14 mouse cellular contexts compared by ENCODE assay signal in genomic region chr13:34193384-34193783, GRCm38 (mm10). TPM values are rescaled to one million over a fixed set of nuclear protein-coding genes. Genes with fewer than 3 reads are reported as not detected.
A peak's percentile ranks its signal among the peaks of the same experiment; 100 is the strongest.
DNase-seq lines count a peak whose midpoint lies in the region; ATAC-seq lines count a peak whose summit lies in the region.
"Had no signal": no experiment of that assay in that cellular context is flagged by ENCODE, and none has a peak within 500 bp of the region (broad histone marks: within the 10 kb centered on the region; RNA-seq: fewer than 3 reads in every experiment).

No protein-coding gene starts in this region.

- H3K4me1 ChIP-seq in neural tube, embryonic 11.5 days (ENCODE audit: control insufficient read depth, insufficient read depth, low read length), result no peaks in the 10 kb centered on the region; the same call in 1 of the 2 replicates
- peaks cover 15% of the 10 kb centered on the region for H3K4me1 ChIP-seq in forebrain, embryonic 13.5 days
- peaks cover 4% of the 10 kb centered on the region; the same call in 1 of the 2 replicates for H3K4me1 ChIP-seq in stomach, embryonic 15.5 days
- peaks cover 4% of the 10 kb centered on the region; the same call in 1 of the 2 replicates for H3K4me1 ChIP-seq in kidney, embryonic 15.5 days

- H3K27ac ChIP-seq in neural tube, embryonic 11.5 days (ENCODE audit: low read depth, low read length), result no peak overlapping the region
- peak overlapping the region; percentile 26; the same call in 1 of the 2 replicates for H3K27ac ChIP-seq in forebrain, embryonic 13.5 days
- H3K27ac ChIP-seq in stomach, embryonic 15.5 days, result no peak overlapping the region; the same call in 1 of the 2 replicates
- H3K27ac ChIP-seq in kidney, embryonic 15.5 days, result no peak overlapping the region
- H3K27ac ChIP-seq: kidney, postnatal 0 days; macrophage had no signal

- 57% methylated on average over 8 of the region's 8 CpGs for WGBS in neural tube, embryonic 11.5 days
- 36% methylated on average over 8 of the region's 8 CpGs for WGBS in forebrain, embryonic 13.5 days
- 65% methylated on average over 8 of the region's 8 CpGs for WGBS in stomach, embryonic 15.5 days
- WGBS in kidney, embryonic 15.5 days, result 71% methylated on average over 8 of the region's 8 CpGs

- no peaks in the 10 kb centered on the region for H3K27me3 ChIP-seq in neural tube, embryonic 11.5 days (ENCODE audit: control insufficient read depth, insufficient read depth, low read length)
- no peaks in the 10 kb centered on the region for H3K27me3 ChIP-seq in forebrain, embryonic 13.5 days
- no peaks in the 10 kb centered on the region for H3K27me3 ChIP-seq in stomach, embryonic 15.5 days (replicated peaks)
- no peaks in the 10 kb centered on the region for H3K27me3 ChIP-seq in kidney, embryonic 15.5 days

- DNase-seq in neural tube, embryonic 11.5 days (ENCODE audit: low spot score), result peak; percentile 27
- DNase-seq in neural tube, embryonic 10.5 days (ENCODE audit: extremely low spot score, low spot score), result no peak
- DNase-seq in adrenal gland, postnatal 25 days, result no peak
- DNase-seq in spleen, adult 18-20 months, result no peak
- DNase-seq: cerebellum, adult 9-10 months; thymus, postnatal 36 days had no signal

- H3K9me3 ChIP-seq in neural tube, embryonic 11.5 days (ENCODE audit: control insufficient read depth, low read length), result no peaks in the 10 kb centered on the region
- no peaks in the 10 kb centered on the region for H3K9me3 ChIP-seq in forebrain, embryonic 13.5 days (replicated peaks)
- no peaks in the 10 kb centered on the region for H3K9me3 ChIP-seq in stomach, embryonic 15.5 days
- no peaks in the 10 kb centered on the region for H3K9me3 ChIP-seq in kidney, embryonic 15.5 days (replicated peaks)

- peaks cover 2% of the 10 kb centered on the region; the same call in 1 of the 2 replicates for H3K36me3 ChIP-seq in neural tube, embryonic 11.5 days (ENCODE audit: control insufficient read depth, insufficient read depth, low read length)
- H3K36me3 ChIP-seq in forebrain, embryonic 13.5 days (ENCODE audit: poor library complexity, severe bottlenecking), result peaks cover 61% of the 10 kb centered on the region
- H3K36me3 ChIP-seq in stomach, embryonic 15.5 days, result no peaks in the 10 kb centered on the region; the same call in 1 of the 2 replicates
- peaks cover 4% of the 10 kb centered on the region; the same call in 1 of the 2 replicates for H3K36me3 ChIP-seq in kidney, embryonic 15.5 days

- ATAC-seq in neural tube, embryonic 11.5 days (ENCODE audit: insufficient read depth, low FRiP score, low TSS enrichment), result peak; percentile 54
- 0 out of 2 replicates have a peak, but pooled peaks have one; percentile 26 for ATAC-seq in forebrain, embryonic 13.5 days
- peak; percentile 69 for ATAC-seq in megakaryocyte, adult 5-6 weeks (ENCODE audit: poor library complexity, severe bottlenecking)
- peak; percentile 18; the same call in 1 of the 2 replicates for ATAC-seq in stomach, embryonic 15.5 days (ENCODE audit: insufficient read depth, low FRiP score, low read depth)
- no peak for ATAC-seq in kidney, embryonic 15.5 days (replicated peaks; ENCODE audit: low FRiP score)

- no peak overlapping the region for H3K4me3 ChIP-seq in neural tube, embryonic 11.5 days (ENCODE audit: low read depth, low read length)
- H3K4me3 ChIP-seq in forebrain, embryonic 13.5 days, result no peak overlapping the region
- no peak overlapping the region for H3K4me3 ChIP-seq in stomach, embryonic 15.5 days (replicated peaks)
- no peak overlapping the region for H3K4me3 ChIP-seq in kidney, embryonic 15.5 days (replicated peaks)
- H3K4me3 ChIP-seq: erythroblast, embryonic 14.5 days had no signal

- H3K9ac ChIP-seq in neural tube, embryonic 11.5 days (ENCODE audit: low read length), result no peak overlapping the region
- H3K9ac ChIP-seq in forebrain, embryonic 13.5 days, result no peak overlapping the region; the same call in 1 of the 2 replicates
- H3K9ac ChIP-seq in stomach, embryonic 15.5 days, result no peak overlapping the region
- H3K9ac ChIP-seq in kidney, embryonic 15.5 days, result no peak overlapping the region

- H3K4me2 ChIP-seq in neural tube, embryonic 11.5 days (ENCODE audit: low read depth), result no peak overlapping the region
- no peak overlapping the region for H3K4me2 ChIP-seq in forebrain, embryonic 13.5 days
- no peak overlapping the region for H3K4me2 ChIP-seq in stomach, embryonic 15.5 days
- H3K4me2 ChIP-seq in kidney, embryonic 15.5 days, result no peak overlapping the region
- H3K4me2 ChIP-seq: liver, embryonic 11.5 days had no signal

RNA-seq across cellular contexts. Expression of gene Psmg4, which starts 30.6 kb away (rescaled TPM):
- 92.4 and 92.6 TPM in 2 replicates for polyA plus RNA-seq in neural tube, embryonic 11.5 days (2014; fragmentation: Nextera tagmentation; extraction: Ambion mirVana)
- 121 and 128 TPM in 2 replicates for polyA plus RNA-seq in forebrain, embryonic 13.5 days (2015; fragmentation: Nextera tagmentation; extraction: Ambion mirVana)
- 54.0 and 59.5 TPM in 2 replicates for total RNA-seq in megakaryocyte, adult 5-6 weeks (2015)
- total RNA-seq in megakaryocyte, adult 5-6 weeks (2017), result 182 TPM in 2 replicates
- polyA plus RNA-seq in stomach, embryonic 15.5 days (2015; fragmentation: Nextera tagmentation; extraction: Ambion mirVana), result 72.6 and 82.4 TPM in 2 replicates
- total RNA-seq in adrenal gland, postnatal 25 days (2021), result 29.7 and 29.9 TPM in 2 replicates
- polyA plus RNA-seq in kidney, embryonic 15.5 days (2015; fragmentation: Nextera tagmentation; extraction: Ambion mirVana), result 79.0 and 88.7 TPM in 2 replicates
